Mouse (Mus musculus) activated CD4-positive, CD25-positive, alpha-beta regulatory T cell (primary cell): ENCODE measurements around the gene Plpp6. TPM values are rescaled to one million over a fixed set of nuclear protein-coding genes. Genes with fewer than 3 reads are reported as not detected.

Experiments used
- polyA plus RNA-seq, 2 experiments: library from polyadenylated mRNA; unstranded; fragments of 100-300 nt; shearing (Covaris generic); gene quantifications; one replicate each; pipeline ENCODE4 v1.2.1; 2017

Gene Plpp6
- 10 to 100 TPM; 18.0 to 19.3 TPM for polyA plus RNA-seq

GRCm38 (mm10) chr19:28963842-28964551, at the start of gene Plpp6:
Gene Plpp6, plus strand, starts transcription at chr19:28963953.

GRCm38 (mm10) chr19:28967652-28968051, 3.9 kb downstream of the Plpp6 start, which contains the start of gene 4430402I18Rik:
Gene 4430402I18Rik, minus strand, starts transcription at chr19:28967800.

GRCm38 (mm10) chr19:28990194-28990589, 26.4 kb downstream of the Plpp6 start, which contains the start of gene Cdc37l1:
Gene Cdc37l1, plus strand, starts transcription at chr19:28990352.

Other genes with a start within 250 kb of the Plpp6 start
- gene Slc1a1, start 128.9 kb upstream of the Plpp6 start, polyA plus RNA-seq = under 1 TPM; 0.61 to 0.80 TPM
- gene 4430402I18Rik, start 3.8 kb downstream of the Plpp6 start, polyA plus RNA-seq = under 1 TPM; 0.21 to 0.32 TPM
- gene Cdc37l1, start 26.4 kb downstream of the Plpp6 start, polyA plus RNA-seq = 10 to 100 TPM; 42.4 to 43.9 TPM
- 10 to 100 TPM; 56.2 to 68.4 TPM for gene Ak3, start 84.0 kb downstream of the Plpp6 start, polyA plus RNA-seq
- 10 to 100 TPM; 28.5 to 62.0 TPM for gene Rcl1, start 137.4 kb downstream of the Plpp6 start, polyA plus RNA-seq